Mouse (Mus musculus): ENCODE results near the gene Dbi. TPM values are rescaled to one million over a fixed set of nuclear protein-coding genes. Genes with fewer than 3 reads are reported as not detected.

Gene Dbi
- polyA plus RNA-seq, 1 experiment from 2014 or later: 816 TPM

DNA sequence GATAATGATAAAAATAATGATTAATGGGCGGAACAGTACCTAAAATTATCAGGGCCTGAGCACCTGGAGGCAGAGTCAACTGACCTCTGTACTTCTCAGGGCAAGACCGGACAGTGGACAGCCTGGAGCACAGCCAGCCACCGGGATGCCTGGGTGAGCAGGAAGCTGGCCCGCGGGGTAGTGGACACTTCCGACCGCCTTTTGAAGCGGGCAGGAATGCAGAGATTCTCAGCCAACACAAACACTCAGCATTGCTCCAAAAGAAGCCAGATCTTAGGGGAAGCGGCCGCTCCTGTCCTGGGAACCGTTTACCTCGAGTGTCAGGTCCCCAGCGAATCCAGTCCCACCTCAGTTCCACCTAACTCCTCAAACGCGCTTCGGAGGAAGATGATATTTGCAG, 48.0 kb downstream of the Dbi start:
- no peak overlapping the region for H3K27ac ChIP-seq (ENCODE audit: low read depth)
- peak overlapping the region; percentile 28 for H3K4me3 ChIP-seq (ENCODE audit: low read depth, low read length)
- WGBS: 6% methylated on average over 16 of the region's 16 CpGs
- H3K9me3 ChIP-seq (ENCODE audit: control insufficient read depth, low read length): no peaks in the 10 kb centered on the region
- H3K4me2 ChIP-seq (ENCODE audit: low read length): peak overlapping the region; percentile 72
- ATAC-seq (replicated peaks; ENCODE audit: low FRiP score, low TSS enrichment, low read depth): no peak
- 0 out of 2 replicates have a peak, but pooled peaks cover 5% of the 10 kb centered on the region for H3K27me3 ChIP-seq (replicated peaks; ENCODE audit: control insufficient read depth, insufficient read depth, low read length)
- DNase-seq (ENCODE audit: low spot score): peak; percentile 68
- H3K36me3 ChIP-seq (ENCODE audit: control insufficient read depth, insufficient read depth, low read length): no peaks in the 10 kb centered on the region
- peaks cover 6% of the 10 kb centered on the region for H3K4me1 ChIP-seq (replicated peaks; ENCODE audit: control insufficient read depth, insufficient read depth, low read length)
- no peak overlapping the region for H3K9ac ChIP-seq (ENCODE audit: low read length)

DNA sequence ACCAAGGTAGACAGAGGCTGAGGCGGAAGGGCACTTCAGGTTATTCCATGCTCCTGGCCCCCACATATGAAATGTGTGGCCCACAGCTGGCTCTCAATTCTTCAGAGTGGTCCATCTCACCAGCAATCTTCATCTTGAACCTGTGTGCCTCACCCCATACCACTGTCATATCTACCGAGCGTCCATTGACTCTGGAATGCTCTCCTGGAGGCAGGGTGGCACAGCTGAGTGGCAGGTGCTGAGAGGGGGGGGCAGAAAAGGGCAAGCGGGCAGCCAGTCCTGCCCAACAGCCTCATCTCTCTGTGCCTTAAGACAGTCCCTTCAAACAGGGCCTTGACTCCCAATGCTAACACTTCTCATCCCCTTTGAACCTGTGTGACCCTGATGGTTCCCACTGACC, 49.7 kb downstream of the Dbi start:
- Histone ChIP-seq H3K9me3 (ENCODE audit: control insufficient read depth, low read length) (no peaks in the 10 kb centered on the region), H3K36me3 (ENCODE audit: control insufficient read depth, insufficient read depth, low read length) (no peaks in the 10 kb centered on the region), H3K4me2 (ENCODE audit: low read length) (no peak overlapping the region), H3K4me1 (replicated peaks; ENCODE audit: control insufficient read depth, insufficient read depth, low read length) (peaks cover 6% of the 10 kb centered on the region), H3K4me3 (ENCODE audit: low read depth, low read length) (no peak overlapping the region), H3K9ac (ENCODE audit: low read length) (no peak overlapping the region), H3K27me3 (replicated peaks; ENCODE audit: control insufficient read depth, insufficient read depth, low read length) (0 out of 2 replicates have a peak, but pooled peaks cover 5% of the 10 kb centered on the region), H3K27ac (ENCODE audit: low read depth) (no peak overlapping the region)
- ATAC-seq (replicated peaks; ENCODE audit: low FRiP score, low TSS enrichment, low read depth) (no peak), DNase-seq (ENCODE audit: low spot score) (no peak)
- WGBS: 86% methylated on average over 4 of the region's 4 CpGs

GRCm38 (mm10) chr1:120070168-120070567, 50.7 kb downstream of the Dbi start:
- Histone ChIP-seq H3K9ac (ENCODE audit: low read length) (no peak overlapping the region), H3K4me2 (ENCODE audit: low read length) (no peak overlapping the region), H3K4me1 (replicated peaks; ENCODE audit: control insufficient read depth, insufficient read depth, low read length) (peaks cover 6% of the 10 kb centered on the region), H3K27me3 (replicated peaks; ENCODE audit: control insufficient read depth, insufficient read depth, low read length) (0 out of 2 replicates have a peak, but pooled peaks cover 5% of the 10 kb centered on the region), H3K4me3 (ENCODE audit: low read depth, low read length) (no peak overlapping the region), H3K27ac (ENCODE audit: low read depth) (no peak overlapping the region), H3K9me3 (ENCODE audit: control insufficient read depth, low read length) (no peaks in the 10 kb centered on the region), H3K36me3 (ENCODE audit: control insufficient read depth, insufficient read depth, low read length) (no peaks in the 10 kb centered on the region)
- DNase-seq (ENCODE audit: low spot score) (no peak), ATAC-seq (replicated peaks; ENCODE audit: low FRiP score, low TSS enrichment, low read depth) (no peak)
- WGBS: 52% methylated on average over 6 of the region's 6 CpGs

GRCm38 (mm10) chr1:120069120-120069519, 51.8 kb downstream of the Dbi start:
- Histone ChIP-seq H3K4me3 (ENCODE audit: low read depth, low read length) (no peak overlapping the region), H3K36me3 (ENCODE audit: control insufficient read depth, insufficient read depth, low read length) (no peaks in the 10 kb centered on the region), H3K4me2 (ENCODE audit: low read length) (no peak overlapping the region), H3K4me1 (replicated peaks; ENCODE audit: control insufficient read depth, insufficient read depth, low read length) (peaks cover 6% of the 10 kb centered on the region), H3K27me3 (replicated peaks; ENCODE audit: control insufficient read depth, insufficient read depth, low read length) (0 out of 2 replicates have a peak, but pooled peaks cover 5% of the 10 kb centered on the region), H3K9me3 (ENCODE audit: control insufficient read depth, low read length) (no peaks in the 10 kb centered on the region), H3K27ac (ENCODE audit: low read depth) (no peak overlapping the region), H3K9ac (ENCODE audit: low read length) (no peak overlapping the region)
- DNase-seq (ENCODE audit: low spot score) (no peak), ATAC-seq (replicated peaks; ENCODE audit: low FRiP score, low TSS enrichment, low read depth) (no peak)
- 80% methylated on average over 5 of the region's 5 CpGs for WGBS

GRCm38 (mm10) chr1:120066625-120067024, 54.3 kb downstream of the Dbi start:
- no peaks in the 10 kb centered on the region for H3K36me3 ChIP-seq (ENCODE audit: control insufficient read depth, insufficient read depth, low read length)
- H3K9ac ChIP-seq (ENCODE audit: low read length): no peak overlapping the region
- no peak for DNase-seq (ENCODE audit: low spot score)
- H3K4me3 ChIP-seq (ENCODE audit: low read depth, low read length): no peak overlapping the region
- H3K4me1 ChIP-seq (replicated peaks; ENCODE audit: control insufficient read depth, insufficient read depth, low read length): no peaks in the 10 kb centered on the region
- WGBS: 76% methylated on average over 3 of the region's 3 CpGs
- H3K4me2 ChIP-seq (ENCODE audit: low read length): no peak overlapping the region
- H3K9me3 ChIP-seq (ENCODE audit: control insufficient read depth, low read length): no peaks in the 10 kb centered on the region
- H3K27ac ChIP-seq (ENCODE audit: low read depth): no peak overlapping the region
- H3K27me3 ChIP-seq (replicated peaks; ENCODE audit: control insufficient read depth, insufficient read depth, low read length): no peaks in the 10 kb centered on the region
- no peak for ATAC-seq (replicated peaks; ENCODE audit: low FRiP score, low TSS enrichment, low read depth)

GRCm38 (mm10) chr1:120066159-120066558, 54.7 kb downstream of the Dbi start:
- no peak for ATAC-seq (replicated peaks; ENCODE audit: low FRiP score, low TSS enrichment, low read depth)

GRCm38 (mm10) chr1:120064036-120064682, 56.7 kb downstream of the Dbi start:
- Histone ChIP-seq H3K27me3 (replicated peaks; ENCODE audit: control insufficient read depth, insufficient read depth, low read length) (no peaks in the 10 kb centered on the region), H3K9ac (ENCODE audit: low read length) (no peak overlapping the region), H3K4me2 (ENCODE audit: low read length) (no peak overlapping the region), H3K36me3 (ENCODE audit: control insufficient read depth, insufficient read depth, low read length) (no peaks in the 10 kb centered on the region), H3K27ac (ENCODE audit: low read depth) (no peak overlapping the region), H3K9me3 (ENCODE audit: control insufficient read depth, low read length) (no peaks in the 10 kb centered on the region), H3K4me3 (ENCODE audit: low read depth, low read length) (no peak overlapping the region), H3K4me1 (replicated peaks; ENCODE audit: control insufficient read depth, insufficient read depth, low read length) (no peaks in the 10 kb centered on the region)
- WGBS: 92% methylated on average over 11 of the region's 11 CpGs
- DNase-seq (ENCODE audit: low spot score): no peak
- ATAC-seq (replicated peaks; ENCODE audit: low FRiP score, low TSS enrichment, low read depth): no peak

More at GRCm38 (mm10) chr1:120066159-120066558, 54.7 kb downstream of the Dbi start:
- Histone ChIP-seq H3K4me3 (ENCODE audit: low read depth, low read length) (no peak overlapping the region), H3K9me3 (ENCODE audit: control insufficient read depth, low read length) (no peaks in the 10 kb centered on the region), H3K36me3 (ENCODE audit: control insufficient read depth, insufficient read depth, low read length) (no peaks in the 10 kb centered on the region), H3K4me1 (replicated peaks; ENCODE audit: control insufficient read depth, insufficient read depth, low read length) (no peaks in the 10 kb centered on the region), H3K9ac (ENCODE audit: low read length) (no peak overlapping the region), H3K4me2 (ENCODE audit: low read length) (no peak overlapping the region), H3K27ac (ENCODE audit: low read depth) (no peak overlapping the region), H3K27me3 (replicated peaks; ENCODE audit: control insufficient read depth, insufficient read depth, low read length) (no peaks in the 10 kb centered on the region)
- 72% methylated on average over 8 of the region's 8 CpGs for WGBS
- DNase-seq (ENCODE audit: low spot score): no peak

Other genes starting within 250 kb of the Dbi start
- 7.8 and 8.3 TPM in 2 replicates for gene Tmem177, start 207.9 kb downstream of the Dbi start, polyA plus RNA-seq (2014; fragmentation: Nextera tagmentation; extraction: Ambion mirVana)
- gene Cfap221, start 123.8 kb downstream of the Dbi start, polyA plus RNA-seq (2014; fragmentation: Nextera tagmentation; extraction: Ambion mirVana): 0.18 TPM in 1 of 2 replicates, not detected in the other
- 1.3 and 1.4 TPM in 2 replicates for gene Sctr, start 114.2 kb downstream of the Dbi start, polyA plus RNA-seq (2014; fragmentation: Nextera tagmentation; extraction: Ambion mirVana)
- 12.4 and 17.6 TPM in 2 replicates for gene Tmem37, start 47.0 kb downstream of the Dbi start, polyA plus RNA-seq (2014; fragmentation: Nextera tagmentation; extraction: Ambion mirVana)
- gene 3110009E18Rik, start 109 bp upstream of the Dbi start, polyA plus RNA-seq (2014; fragmentation: Nextera tagmentation; extraction: Ambion mirVana): 17.3 and 21.3 TPM in 2 replicates
- 2.6 and 3.1 TPM in 2 replicates for gene Steap3, start 151.6 kb upstream of the Dbi start, polyA plus RNA-seq (2014; fragmentation: Nextera tagmentation; extraction: Ambion mirVana)
- not detected in 2 replicates for gene C1ql2, start 219.5 kb upstream of the Dbi start, polyA plus RNA-seq (2014; fragmentation: Nextera tagmentation; extraction: Ambion mirVana)

All from intestine, embryonic 14.5 days (tissue).